Mouse (Mus musculus): ENCODE results near the gene Olfr742.

Gene Olfr742

DNA sequence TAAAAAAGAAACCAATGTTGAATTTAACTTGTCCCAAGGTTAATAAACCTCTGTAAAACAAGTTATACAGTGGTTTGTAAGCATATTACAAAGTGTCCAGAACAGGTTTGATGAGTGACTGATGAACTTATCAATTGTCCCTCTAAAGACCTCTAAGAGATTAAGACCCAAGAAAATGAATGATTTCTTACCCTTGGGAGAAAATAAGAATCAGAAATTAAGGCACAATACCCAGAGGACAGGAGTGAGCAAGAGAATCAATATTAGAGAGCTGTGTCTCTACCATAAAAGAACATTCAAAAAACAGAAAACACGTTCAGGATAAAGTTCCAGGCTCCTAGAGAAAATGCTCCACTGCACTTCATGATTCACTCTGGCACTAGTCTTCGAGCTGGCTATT is at the start of gene Olfr742:
TSS of gene Olfr742 (plus strand) at position 301 of the 400 bp plus-strand sequence.
- in situ Hi-C loops (cut with MboI, MseI): no loop called here

DNA sequence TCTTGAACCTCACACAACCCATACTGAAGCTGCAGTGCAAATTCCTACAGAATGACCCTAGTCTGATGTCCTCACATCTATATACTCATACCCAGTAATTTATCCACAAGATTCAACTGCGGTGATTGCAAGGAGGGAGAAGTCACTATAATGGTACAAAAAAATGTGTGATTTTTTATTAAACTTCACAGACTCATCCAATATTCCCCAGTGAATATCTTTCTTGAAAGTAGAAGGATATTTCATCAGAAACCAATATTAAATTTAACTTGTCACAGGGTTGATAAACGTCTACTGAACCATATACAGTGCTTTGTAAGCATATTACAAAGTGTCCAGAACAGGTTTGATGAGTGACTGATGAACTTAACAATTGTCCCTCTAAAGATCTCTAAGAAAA is 31.0 kb upstream of the Olfr742 start, which contains the start of gene Olfr741:
TSS of gene Olfr741 (plus strand) at position 301 of the 400 bp plus-strand sequence.
- in situ Hi-C loops (cut with MboI, MseI): no loop called here

DNA sequence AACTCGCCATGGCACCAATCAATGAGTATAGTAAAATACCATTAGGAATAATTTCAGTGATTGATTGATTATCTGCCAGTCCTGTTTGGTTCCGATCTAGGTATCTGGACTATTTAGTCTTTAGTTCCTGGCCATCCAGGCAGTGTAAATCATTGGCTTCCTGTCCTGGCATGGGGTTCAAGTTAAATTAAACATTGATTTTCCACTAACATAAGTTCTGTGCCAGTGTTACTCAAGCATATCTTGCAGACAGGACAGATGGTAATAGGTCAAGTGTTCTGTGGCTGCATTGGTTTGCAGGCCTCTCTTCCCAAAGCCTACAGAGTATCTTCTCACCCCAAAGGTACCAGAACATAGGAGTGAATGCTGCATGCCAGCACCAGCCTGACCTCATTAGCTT is 25.0 kb upstream of the Olfr742 start:
- in situ Hi-C loops (cut with MboI, MseI): no loop called here

DNA sequence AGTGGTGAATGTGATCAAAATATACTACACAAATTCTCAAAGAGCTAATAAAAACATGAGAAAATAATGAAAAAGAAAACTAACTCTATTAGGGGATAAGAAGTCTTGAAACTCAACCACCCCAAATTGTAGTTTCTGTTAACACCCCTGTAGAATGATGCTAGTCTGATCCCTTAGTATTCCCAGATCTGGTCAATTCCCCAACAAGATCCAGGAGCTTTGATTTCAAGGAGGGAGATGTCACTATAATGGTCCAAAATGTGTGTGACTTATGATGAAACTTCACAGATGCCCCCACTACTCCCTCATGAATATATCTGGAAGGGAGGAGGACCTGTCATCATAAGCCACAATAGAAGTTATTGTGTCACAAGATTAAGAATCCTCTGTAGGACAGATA is 18.1 kb downstream of the Olfr742 start, which contains the start of gene Olfr743:
TSS of gene Olfr743 (plus strand) at position 301 of the 400 bp plus-strand sequence.
- in situ Hi-C loops (cut with MboI, MseI): no loop called here

- in situ Hi-C loops (cut with MboI, MseI): no loop called here
Observed at GRCm38 (mm10) chr14:50552734-50553133, 49.3 kb downstream of the Olfr742 start.
